Mouse (Mus musculus) heart, adult 11 months (tissue): Measurements from ENCODE around the gene Mgrn1.

Source experiments
- DNase-seq: peaks from one replicate; pipeline ENCODE4 v3.0.0; 2022

Gene Mgrn1

DNA sequence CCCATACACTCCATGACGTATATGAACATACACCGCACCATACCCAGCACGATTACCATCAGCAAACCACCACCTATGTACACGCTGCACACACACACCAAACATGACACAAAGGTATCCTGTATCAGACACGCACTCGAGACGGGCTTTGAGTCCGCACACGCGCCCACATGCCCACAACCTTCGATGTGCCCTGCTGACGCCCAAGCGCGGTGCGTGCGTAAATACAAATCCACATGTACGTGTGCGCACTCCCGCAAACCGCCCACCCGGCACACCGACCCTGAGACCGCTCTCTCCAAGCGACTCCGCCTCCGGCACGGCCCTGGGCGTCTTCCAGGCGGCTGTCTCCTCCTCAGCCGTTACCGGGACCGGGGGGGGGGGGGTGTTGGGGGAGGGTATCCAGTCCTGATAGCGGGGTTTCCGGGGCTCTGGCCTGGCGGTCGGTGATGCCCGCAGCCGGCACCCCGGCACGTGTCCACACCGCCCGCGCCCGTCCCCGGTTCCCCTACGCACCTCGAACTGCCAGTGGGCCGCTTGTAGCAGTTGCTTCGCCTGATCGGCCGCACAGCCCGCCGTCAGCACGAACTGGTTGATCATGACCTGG, 6.8 kb upstream of the Mgrn1 start:
- DNase-seq, result no peak

DNA sequence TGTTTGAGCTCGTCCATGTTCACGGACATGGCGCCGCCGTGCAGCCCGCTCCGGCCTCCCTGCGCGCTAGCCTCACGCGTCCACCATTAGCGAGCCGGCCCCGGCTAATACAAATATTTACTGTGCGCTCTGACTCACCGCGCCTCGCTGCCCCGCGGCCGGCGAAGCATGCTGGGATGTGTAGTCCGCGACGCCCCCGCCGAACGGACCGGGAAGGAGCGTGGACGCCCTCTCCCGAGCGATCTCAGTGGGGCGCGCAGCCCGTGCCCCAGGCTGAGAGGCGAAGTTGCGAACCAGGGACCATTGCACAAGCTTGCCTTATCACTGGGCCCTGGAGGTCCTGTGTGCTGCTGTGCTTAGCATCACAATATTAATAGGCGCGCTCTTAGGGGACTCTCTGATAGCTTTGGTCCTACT, 6.3 kb upstream of the Mgrn1 start:
- peak; percentile 99 for DNase-seq

DNA sequence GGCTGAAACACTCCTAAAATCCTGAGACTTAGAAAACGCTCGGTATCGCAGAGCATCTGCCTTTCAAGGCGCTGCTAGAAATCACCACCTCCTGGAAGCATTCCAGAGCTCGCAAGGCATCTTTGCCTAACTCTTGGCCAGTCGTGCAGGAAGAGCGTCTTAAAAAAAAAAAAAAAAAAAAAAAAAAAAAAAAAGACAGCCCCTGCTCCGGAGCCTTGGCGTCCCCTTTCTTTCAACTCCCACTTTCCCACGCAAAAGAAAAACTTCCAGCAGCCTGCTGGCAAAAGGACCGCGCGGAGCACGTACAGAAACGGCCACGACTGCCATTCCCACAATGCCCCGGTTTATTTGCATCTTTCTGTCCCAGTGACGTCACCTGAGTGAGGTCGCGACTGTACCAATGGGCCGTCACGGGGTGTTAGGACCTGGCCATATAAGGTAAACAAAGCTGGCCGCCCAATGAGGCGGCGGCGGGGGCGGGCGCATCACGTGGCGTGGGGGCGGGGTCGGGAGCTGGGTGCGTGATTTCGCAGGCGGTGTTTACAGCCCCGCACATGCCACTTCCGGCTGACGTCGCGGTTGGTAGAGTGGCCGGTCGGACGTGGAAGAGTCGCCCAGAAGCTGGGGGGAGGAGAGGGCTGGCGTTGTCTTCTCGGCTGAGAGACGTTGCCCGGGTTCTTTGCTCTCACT, 5.8 kb upstream of the Mgrn1 start, which contains the start of gene Ubald1:
Ubald1 (minus strand) TSS at position 180 of the 690 bp plus-strand sequence.
- DNase-seq, result peak; percentile 100

DNA sequence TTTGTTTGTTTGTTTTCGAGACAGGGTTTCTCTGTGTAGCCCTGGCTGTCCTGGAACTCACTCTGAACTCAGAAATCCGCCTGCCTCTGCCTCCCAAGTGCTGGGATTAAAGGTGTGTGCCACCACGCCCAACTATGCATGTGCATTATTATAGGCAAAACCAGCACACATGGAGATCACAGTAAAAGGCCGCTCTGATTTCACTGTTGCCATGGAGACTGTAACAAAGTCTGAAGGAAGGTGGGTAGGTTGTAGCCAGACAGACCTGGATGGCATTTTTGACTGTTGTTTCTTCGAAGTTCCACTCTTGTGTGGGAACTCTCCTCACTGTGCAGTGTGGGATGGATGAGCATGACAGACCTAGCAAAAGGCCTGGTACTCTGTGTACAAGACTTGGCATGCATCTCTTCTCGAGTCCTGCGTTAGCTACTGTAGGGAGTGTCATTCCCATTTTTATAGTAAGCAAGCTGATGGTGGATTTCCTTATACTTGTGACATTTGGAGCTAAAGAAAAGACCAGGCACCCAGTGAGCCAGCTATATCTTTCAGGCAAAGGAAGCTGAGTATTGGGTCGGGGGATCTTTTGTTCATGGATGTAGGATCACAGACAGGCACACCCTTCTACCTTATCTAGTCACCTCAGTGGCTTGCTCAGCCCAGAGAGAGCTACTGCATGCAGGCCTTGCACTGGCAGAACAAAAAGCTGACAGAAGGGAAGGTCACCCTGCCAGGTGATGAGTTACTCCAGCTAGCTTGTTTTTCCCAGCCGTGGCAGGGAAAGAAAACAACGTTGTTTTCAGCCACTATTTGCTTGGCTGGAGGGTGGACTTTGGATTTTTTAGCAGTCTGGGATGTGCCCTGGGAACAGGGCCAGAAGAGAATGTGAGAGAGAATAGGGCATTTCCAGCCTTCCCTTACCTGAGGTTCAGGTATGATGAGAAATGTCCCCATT, 4.4 kb upstream of the Mgrn1 start:
- DNase-seq, result peak; percentile 94

DNA sequence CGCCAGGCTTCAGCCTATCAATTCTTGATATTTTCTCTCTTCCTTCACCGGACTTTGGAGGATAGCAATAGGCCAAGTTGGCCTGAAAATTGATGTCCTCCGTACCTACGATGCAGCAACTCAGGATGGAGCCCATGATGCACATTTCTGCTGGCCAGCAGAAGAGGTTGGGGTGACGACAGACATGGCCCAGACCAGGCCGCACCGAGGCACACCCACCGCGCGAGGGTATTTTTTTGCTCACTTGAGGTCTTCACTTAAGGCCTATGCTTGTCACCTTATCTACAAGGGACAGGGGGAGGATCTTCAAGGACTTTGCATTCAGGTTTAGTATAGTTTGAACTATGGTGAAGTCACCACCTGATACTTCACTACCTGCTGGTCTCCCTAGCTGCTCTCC, 1.1 kb upstream of the Mgrn1 start:
- DNase-seq, result peak; percentile 92

DNA sequence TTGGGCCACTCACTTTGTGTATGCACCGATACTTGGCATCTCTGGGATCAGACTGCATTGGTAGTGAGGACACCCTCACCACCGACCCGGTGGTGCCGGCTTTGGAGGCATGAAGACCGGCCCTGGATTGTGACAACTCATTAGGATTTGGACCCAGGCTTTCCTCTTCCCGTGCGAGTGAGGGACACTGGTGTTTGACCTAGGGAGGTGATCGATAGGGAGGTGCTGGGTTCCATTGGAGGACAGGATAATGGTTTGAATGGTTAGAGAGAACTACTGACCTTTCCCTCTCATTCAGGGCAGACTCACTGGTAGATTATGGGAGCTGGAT, 606 bp downstream of the Mgrn1 start:
- no peak for DNase-seq

DNA sequence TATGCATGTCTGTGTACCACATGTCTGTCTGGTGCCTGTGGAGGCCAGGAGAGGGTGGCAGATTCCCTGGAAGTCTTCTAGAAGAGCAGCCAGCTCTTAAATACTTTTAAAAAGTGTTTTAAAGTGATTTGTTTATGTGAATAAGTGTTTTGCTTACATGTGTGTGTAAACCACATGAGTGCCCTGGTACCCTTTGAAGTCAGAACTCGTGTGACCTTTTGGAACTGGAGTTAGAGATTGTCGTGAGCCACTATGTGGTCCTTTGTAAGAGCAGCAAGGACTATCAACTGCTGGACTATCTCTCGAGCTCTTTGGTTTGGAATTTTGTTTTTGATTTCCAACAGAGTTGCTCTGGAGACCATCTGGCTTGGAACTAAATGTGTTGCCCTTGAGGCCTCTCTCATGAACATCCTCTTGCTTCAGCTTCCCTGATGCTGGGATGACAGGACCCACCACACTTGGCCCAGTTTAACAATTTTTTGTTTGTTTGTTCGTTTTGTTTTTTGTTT, 4.2 kb downstream of the Mgrn1 start:
- DNase-seq, result peak; percentile 95

DNA sequence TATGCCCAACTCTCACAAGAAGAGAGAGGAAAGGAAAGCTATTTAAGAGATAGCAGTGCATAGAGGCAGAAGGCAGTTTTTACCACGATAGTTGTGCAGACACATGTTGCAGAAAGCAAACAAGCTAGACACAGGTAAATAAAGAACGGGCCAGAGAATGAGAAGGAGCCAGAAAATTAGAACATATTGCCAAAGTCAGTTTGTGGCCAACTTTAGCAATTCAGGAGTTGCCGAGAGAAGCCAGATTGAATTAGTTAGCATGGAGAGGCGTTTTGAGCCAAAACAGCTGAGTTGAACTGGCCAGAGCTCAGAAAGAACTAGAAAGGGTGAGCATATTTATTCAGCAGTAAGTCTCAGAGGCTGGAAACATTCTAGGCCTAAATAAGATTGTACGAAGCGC, 6.1 kb downstream of the Mgrn1 start:
- no peak for DNase-seq

DNA sequence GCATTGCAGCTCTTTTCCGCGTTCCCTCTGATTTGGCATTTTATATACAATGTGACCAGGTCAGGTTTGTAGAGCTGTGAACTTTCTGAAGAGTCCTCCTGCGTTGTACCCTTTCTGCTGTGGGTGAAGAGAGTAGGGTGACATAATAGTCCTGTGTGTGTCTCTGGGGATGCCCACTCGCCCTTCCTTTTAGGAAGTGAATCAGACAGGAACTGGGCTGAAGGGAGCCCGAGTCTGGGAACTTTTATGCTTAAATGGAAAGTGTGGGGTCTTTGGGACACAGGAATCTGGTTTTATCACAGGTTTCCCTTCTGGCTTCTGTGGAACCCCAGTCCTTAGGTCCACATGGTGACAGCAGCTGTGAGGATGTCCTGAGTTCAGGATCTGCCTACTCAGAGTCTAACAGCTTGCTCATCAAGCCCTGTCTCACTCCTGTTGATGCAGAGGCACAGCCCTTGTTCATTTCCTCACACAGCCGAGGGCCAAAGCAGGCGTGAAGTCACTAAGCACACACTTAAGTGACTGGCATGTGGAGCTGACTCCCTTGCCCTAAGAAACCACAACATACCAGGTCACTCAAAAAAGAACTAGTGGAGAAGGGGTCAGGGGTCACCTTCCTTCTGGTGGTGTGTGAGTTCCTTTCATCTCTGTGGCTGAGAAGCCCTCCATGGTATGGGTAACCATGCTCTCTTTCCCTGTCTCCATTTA, 8.3 kb downstream of the Mgrn1 start:
- peak; percentile 95 for DNase-seq

DNA sequence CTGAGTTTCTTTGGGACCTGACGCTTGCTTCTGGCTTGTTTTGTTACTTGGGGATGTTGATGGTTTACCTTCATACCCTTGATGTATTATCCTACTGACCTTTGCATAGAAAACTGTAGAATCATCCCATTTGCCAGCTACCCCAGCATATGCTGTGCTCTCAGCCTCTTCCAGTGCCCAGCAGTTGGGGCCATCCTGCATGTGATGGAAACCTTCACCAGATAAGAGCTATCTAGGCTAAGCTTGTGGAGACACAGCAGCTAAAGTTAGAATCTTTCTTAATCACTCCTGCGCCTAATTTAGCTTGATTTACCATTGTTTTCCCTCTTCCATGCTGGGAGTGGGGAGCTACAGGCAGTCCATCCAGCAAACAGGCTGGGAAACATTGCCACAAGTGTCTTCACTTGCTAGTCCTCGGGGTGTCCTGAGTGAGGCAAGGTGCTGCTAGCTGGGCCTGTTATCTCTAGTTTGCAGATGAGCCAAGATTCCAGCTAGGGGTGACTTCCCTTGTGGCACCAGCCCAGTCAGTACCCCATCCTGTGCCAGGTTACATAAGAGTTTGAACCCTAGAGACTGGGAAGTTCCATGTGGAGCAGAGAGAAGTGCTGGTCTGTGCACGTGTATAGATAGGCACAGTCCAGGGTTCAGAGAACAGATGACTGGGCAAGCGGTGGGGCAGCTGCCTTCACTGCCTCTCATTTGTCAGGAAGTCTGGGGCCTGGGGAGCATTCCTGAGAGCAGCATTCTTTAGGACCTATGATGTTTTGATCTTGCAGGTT, 10.4 kb downstream of the Mgrn1 start:
- peak; percentile 99 for DNase-seq

DNA sequence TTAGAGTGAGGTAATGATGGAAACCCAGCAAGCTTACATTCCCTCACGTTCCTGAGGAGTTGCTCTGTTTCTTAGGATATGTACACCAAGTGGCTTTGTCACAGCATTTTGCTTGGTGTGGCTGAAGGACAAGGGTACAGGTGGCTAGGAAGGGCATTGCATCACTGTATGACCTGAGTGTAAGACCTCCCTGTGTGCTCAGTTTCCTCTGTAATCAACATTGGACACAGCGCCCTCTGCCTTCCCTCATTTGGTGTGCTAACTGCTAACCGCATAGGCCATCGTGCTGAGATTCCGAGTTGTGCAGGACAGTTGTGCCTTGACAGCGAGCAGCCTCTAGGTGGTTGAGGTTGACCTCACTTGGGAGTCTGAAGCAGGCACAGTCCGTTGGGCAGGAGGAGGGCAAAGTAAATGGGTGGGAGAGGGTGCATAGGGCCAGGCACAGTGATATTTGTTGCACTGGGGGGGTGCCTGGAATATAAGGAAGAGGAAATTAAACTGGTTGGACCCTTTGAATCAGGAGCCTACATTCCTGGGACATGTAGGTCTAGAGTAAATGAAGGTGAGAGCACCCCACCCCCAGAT, 11.2 kb downstream of the Mgrn1 start:
- peak; percentile 91 for DNase-seq

DNA sequence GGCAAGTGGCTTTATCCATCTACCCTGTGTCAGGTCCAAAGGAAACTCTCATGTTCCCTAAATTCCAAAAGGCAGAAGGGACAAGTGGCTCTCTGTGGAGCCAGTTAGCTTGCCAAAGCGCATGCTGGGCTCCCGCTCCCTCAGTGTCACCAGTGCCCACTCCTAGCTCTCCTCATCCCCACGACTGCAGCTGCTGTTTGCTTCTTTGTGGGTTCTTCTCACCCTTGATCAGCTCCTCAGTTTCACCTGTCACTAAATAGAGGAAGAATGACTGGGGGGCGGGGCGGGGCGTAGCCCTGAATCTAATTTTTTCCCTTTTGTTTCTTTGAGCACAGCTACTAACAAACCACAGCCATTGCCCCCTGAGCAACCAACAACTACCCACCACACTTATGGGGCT, 12.8 kb downstream of the Mgrn1 start:
- peak; percentile 87 for DNase-seq

DNA sequence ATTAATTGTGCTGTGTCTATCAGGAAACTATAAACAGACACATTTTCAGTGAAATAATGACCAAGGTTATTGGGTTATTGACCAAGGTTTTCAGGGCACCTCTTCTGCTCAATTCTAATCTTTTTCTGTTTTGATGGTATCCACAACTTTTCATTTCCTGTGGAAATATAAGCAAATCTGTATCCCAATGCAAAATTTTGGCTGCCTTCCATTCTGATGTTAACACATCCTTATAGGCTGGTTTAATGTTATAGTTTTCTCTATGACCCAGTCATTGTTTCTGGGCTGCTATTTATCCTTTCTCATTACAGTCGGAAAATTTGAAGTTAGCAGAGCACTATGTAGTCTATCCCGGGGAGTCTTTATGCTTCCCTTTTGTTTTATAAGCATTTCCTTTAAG, 13.7 kb downstream of the Mgrn1 start:
- no peak for DNase-seq

DNA sequence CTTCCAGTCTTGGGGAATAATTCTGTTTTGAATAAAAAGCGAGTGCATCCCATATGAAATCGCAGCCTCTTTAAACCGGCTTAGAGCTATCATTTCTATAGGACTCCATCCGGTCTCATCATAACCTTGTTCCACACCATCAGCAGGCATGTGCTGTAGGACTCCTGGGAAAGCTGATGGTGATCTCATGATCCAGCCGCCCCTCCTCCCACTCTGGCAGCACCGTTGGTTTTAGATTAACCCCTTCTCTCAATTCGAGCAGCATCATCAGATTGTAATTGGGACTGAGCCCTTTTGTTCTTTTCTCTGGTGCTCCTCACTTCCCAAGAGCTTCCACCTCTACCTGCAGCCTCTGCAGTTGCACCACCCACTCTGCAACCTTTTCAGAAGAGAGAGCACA, 15.1 kb downstream of the Mgrn1 start:
- DNase-seq, result no peak

DNA sequence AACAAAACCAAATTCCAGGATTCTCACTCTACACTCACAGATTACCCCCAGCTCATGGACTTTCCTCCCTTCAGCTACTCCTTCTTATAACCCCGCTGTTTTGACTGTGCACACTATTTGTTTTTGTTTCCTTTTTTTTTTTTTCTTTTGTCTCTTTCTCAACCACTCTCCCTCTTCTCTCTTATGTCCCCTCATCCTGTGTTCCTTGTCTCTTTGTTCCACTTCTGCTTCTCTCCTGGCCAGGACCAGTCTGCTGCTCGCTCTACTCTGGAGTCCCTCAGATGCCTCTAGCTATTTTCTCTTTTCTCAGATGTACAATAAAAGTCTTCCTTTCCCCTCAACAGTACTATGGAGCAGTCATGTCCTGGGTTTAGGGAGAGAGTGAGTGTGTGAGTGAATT, 16.3 kb downstream of the Mgrn1 start:
- no peak for DNase-seq

DNA sequence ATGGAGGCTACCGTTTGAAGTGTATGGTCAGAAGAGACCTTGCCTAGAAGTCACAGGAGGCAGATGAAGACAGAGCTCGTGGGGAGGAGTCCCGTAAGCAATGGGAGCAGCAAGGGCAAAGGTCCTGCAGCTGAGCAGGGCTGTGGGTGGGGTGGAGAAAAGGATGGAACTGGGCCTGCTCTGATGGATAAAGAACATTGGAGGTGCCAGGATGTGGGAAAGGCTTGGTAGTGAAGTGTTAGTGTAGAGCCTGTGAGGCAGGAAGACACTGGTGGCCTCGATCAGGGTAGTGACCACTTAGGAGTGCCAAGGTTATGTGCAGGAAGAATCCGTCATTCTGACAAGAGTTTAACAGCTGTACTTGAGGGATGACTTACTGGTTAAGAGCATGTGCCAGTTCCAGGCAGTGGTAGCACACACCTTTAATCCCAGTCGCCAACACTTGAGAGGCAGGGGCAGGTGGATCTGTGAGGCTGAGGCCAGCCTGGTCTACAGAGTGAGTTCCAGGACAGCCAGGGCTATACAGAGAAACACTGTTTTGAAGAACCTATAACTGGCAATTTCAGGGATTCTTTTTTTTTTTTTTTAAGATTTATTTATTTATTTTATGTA, 17.5 kb downstream of the Mgrn1 start:
- peak; percentile 88 for DNase-seq

DNA sequence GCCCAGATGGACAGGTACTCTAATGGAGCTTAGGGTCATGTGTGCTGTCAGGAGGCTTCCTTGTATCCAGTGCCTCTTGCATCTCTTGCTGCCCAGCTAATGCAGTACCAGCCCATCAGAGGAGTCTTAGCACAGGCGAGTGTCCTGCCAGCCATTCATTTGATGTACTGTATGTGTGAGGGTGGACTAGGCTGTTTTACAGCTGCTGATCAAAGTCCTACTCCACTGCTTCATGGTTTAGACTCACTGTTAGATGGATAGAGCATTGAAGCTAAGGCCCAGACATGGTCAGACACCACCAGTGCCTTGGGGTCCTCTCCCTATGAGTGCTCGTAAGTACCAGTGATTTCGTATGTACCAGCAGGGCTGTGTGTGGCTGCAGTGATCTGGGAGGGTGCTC, 18.8 kb downstream of the Mgrn1 start:
- DNase-seq, result no peak

DNA sequence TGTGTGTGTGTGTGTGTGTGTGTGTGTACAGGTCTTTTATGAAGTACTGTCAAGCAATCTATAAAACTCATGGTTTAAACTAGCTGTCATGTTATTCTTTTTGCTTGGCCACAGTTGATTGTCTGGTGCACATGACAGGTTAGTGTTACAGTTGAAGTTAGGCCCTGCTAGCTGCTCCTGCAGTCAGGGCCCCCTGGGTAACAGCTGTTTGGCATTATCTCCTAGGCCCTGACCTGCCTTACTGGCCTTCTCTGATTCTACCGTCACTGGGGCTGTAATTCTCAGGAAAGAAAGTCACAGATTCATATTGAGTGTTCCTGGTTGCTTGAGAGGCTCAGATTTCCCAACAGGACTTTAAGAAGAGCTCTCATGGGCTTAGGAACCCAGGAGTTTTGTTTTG, 19.5 kb downstream of the Mgrn1 start:
- DNase-seq, result no peak

DNA sequence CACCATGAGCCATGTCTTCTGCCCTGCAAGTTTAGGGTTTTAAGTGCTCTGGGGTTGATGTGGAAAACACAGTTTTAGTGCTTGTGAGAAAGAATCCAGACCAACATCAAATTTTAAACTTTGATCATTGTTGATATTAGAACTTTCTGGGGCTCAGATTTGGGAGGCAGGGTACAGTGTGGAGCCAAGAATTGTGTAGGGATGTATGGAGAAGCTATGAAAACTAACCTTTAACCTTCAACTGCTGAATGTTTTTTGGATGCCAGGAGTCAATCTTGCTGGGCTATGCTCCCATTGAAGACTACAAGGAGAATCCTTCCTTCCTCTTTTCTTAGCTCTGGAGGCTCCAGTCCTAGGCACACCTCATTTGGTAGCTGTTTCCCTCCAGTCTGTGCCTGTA, 20.5 kb downstream of the Mgrn1 start:
- DNase-seq, result no peak

DNA sequence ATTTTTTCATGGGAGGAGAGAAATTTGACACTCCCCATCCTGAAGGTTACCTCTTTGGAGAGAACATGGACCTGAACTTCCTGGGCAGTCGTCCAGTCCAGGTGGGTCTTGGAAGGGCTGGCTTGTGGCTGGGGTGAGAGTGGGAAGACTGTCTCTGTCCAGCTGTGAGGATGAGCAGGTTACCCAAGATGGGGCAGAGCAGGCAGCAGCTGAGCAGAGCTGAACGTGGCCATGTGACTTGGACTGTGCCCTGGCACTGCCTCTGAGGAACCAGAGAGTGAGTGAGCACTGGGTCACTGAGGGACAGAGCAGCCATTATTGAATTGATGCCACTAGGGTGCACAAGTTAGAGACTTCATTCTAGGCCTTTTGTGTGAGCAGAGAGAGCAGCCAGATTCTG, 21.3 kb downstream of the Mgrn1 start:
- peak; percentile 93 for DNase-seq

DNA sequence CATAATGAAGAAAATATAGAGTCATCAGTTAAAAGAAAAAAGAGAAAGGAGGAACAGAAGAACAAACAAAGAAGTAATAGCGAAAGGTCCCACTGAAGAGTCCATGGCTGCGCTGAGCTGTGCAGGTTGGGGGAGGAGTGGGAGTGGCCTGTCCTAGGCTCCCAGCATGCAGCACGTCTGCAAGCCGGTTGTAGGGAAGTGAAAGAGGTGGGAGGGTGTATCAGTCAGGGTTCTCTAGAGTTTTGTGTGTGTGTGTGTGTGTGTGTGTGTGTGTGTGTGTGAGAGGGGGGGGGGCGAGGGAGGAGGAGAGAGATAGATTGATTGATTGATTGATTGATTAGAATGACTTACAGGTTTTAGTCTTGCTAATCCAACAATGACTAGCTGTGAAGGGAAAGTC, 21.9 kb downstream of the Mgrn1 start:
- DNase-seq, result no peak
